Mouse (Mus musculus): Measurements from ENCODE around the gene Slc12a8. TPM values are rescaled to one million over a fixed set of nuclear protein-coding genes. Genes with fewer than 3 reads are reported as not detected.

Slc12a8 gene
- polyA plus RNA-seq, 1 experiment from 2014 or later = 0.14 TPM

- WGBS (ENCODE audit: insufficient replicate concordance) = 53% methylated on average over 13 of the region's 13 CpGs
- no peaks in the 10 kb centered on the region for H3K27me3 ChIP-seq (ENCODE audit: control insufficient read depth, insufficient read depth, low read depth, low read length)
- H3K9ac ChIP-seq (ENCODE audit: low read depth, low read length) = peak overlapping the region; percentile 76; the same call in 1 of the 2 replicates
- H3K36me3 ChIP-seq (ENCODE audit: control insufficient read depth, insufficient read depth) = no peaks in the 10 kb centered on the region
- H3K4me2 ChIP-seq (ENCODE audit: low read depth, low read length) = peak overlapping the region; percentile 84
- H3K9me3 ChIP-seq (replicated peaks; ENCODE audit: control insufficient read depth, low read length) = no peaks in the 10 kb centered on the region
- ATAC-seq (ENCODE audit: low read depth) = peak; percentile 2; the same call in 1 of the 2 replicates
- H3K27ac ChIP-seq (ENCODE audit: low read length) = no peak overlapping the region
- peaks cover 25% of the 10 kb centered on the region for H3K4me1 ChIP-seq (ENCODE audit: control insufficient read depth, low read depth, low read length)
- H3K4me3 ChIP-seq (ENCODE audit: low read depth, low read length) = peak overlapping the region; percentile 72
These were observed 166.4 kb downstream of the Slc12a8 start for GRCm38 (mm10) chr16:33683206-33684161.

DNA sequence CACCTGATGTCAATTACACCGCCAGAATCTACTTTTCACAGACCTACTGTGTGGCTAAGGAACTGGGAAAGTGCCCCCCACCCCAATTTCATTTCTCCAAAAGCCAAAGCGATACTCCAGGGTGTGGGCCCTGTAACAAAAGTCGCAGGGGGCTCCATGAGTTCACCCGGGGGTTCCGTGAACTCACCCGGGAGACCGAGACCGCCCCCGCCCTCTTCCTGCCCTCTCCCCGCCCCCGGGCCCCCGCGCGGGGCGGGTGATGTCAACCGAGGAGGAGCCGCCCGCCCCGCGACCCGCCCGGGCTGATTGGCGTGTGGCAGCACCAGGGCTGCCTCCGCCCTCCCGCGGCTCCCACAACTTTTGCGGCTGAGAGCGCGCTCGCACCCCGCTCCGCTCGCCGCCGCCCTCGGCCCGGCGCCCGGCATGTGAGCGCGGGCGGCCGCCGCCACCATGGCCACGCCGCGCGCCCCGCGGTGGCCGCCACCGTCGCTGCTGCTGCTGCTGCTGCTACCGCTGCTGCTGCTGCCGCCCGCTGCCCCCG is 167.1 kb downstream of the Slc12a8 start, which contains the start of gene Heg1:
TSS of gene Heg1 (plus strand) at position 209 of the 541 bp plus-strand sequence.
- H3K36me3 ChIP-seq (ENCODE audit: control insufficient read depth, insufficient read depth) = no peaks in the 10 kb centered on the region
- H3K27ac ChIP-seq (ENCODE audit: low read length) = peak within 1 kb of the TSS; percentile 65
- H3K4me2 ChIP-seq (ENCODE audit: low read depth, low read length) = peak within 1 kb of the TSS; percentile 84
- peaks cover 25% of the 10 kb centered on the region for H3K4me1 ChIP-seq (ENCODE audit: control insufficient read depth, low read depth, low read length)
- peak; percentile 88 for ATAC-seq (ENCODE audit: low read depth)
- peak within 1 kb of the TSS; percentile 76 for H3K9ac ChIP-seq (ENCODE audit: low read depth, low read length)
- WGBS (ENCODE audit: insufficient replicate concordance) = under 1% methylated on average over 33 of the region's 57 CpGs
- H3K9me3 ChIP-seq (replicated peaks; ENCODE audit: control insufficient read depth, low read length) = no peaks in the 10 kb centered on the region
- no peaks in the 10 kb centered on the region for H3K27me3 ChIP-seq (ENCODE audit: control insufficient read depth, insufficient read depth, low read depth, low read length)
- H3K4me3 ChIP-seq (ENCODE audit: low read depth, low read length) = peak within 1 kb of the TSS; percentile 72

GRCm38 (mm10) chr16:33684703-33685701 is 167.9 kb downstream of the Slc12a8 start:
- no peaks in the 10 kb centered on the region for H3K36me3 ChIP-seq (ENCODE audit: control insufficient read depth, insufficient read depth)
- peak overlapping the region; percentile 72 for H3K4me3 ChIP-seq (ENCODE audit: low read depth, low read length)
- peak overlapping the region; percentile 84 for H3K4me2 ChIP-seq (ENCODE audit: low read depth, low read length)
- peak; percentile 25; the same call in 1 of the 2 replicates for ATAC-seq (ENCODE audit: low read depth)
- H3K27me3 ChIP-seq (ENCODE audit: control insufficient read depth, insufficient read depth, low read depth, low read length) = no peaks in the 10 kb centered on the region
- peak overlapping the region; percentile 76 for H3K9ac ChIP-seq (ENCODE audit: low read depth, low read length)
- H3K27ac ChIP-seq (ENCODE audit: low read length) = peak overlapping the region; percentile 65
- H3K4me1 ChIP-seq (ENCODE audit: control insufficient read depth, low read depth, low read length) = peaks cover 25% of the 10 kb centered on the region
- H3K9me3 ChIP-seq (replicated peaks; ENCODE audit: control insufficient read depth, low read length) = no peaks in the 10 kb centered on the region
- 1% methylated on average over 41 of the region's 46 CpGs for WGBS (ENCODE audit: insufficient replicate concordance)

GRCm38 (mm10) chr16:33686056-33686455 is 168.9 kb downstream of the Slc12a8 start:
- H3K36me3 ChIP-seq (ENCODE audit: control insufficient read depth, insufficient read depth) = no peaks in the 10 kb centered on the region
- no peak overlapping the region; the same call in 1 of the 2 replicates for H3K4me3 ChIP-seq (ENCODE audit: low read depth, low read length)
- H3K9me3 ChIP-seq (replicated peaks; ENCODE audit: control insufficient read depth, low read length) = no peaks in the 10 kb centered on the region
- no peaks in the 10 kb centered on the region for H3K27me3 ChIP-seq (ENCODE audit: control insufficient read depth, insufficient read depth, low read depth, low read length)
- ATAC-seq (ENCODE audit: low read depth) = no peak
- H3K27ac ChIP-seq (ENCODE audit: low read length) = no peak overlapping the region
- peak overlapping the region; percentile 84 for H3K4me2 ChIP-seq (ENCODE audit: low read depth, low read length)
- WGBS (ENCODE audit: insufficient replicate concordance) = 53% methylated on average over 1 of the region's 1 CpGs
- peaks cover 33% of the 10 kb centered on the region for H3K4me1 ChIP-seq (ENCODE audit: control insufficient read depth, low read depth, low read length)
- H3K9ac ChIP-seq (ENCODE audit: low read depth, low read length) = no peak overlapping the region

DNA sequence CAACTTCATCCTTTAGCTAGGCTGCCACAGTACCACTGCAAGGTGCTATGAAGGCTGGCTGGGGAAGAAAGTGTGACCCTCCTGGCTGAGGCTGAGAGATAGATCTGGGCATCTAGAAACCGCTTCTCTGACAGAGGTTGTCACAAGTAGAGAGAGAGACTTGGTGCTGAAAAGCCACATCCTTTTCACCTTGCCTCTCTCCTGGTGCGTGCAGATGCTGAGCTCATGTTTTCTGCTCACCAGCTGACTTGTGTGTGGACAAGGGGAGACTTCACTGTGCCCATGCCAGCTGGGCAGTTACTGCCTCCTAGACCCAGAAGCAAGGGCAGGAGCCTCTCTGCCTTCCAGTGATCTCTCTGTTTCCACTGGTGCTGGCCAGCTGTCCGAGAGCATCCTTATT is 170.6 kb downstream of the Slc12a8 start:
- H3K27ac ChIP-seq (ENCODE audit: low read length) = no peak overlapping the region; the same call in 1 of the 2 replicates
- H3K4me2 ChIP-seq (ENCODE audit: low read depth, low read length) = peak overlapping the region; percentile 45; the same call in 1 of the 2 replicates
- H3K9ac ChIP-seq (ENCODE audit: low read depth, low read length) = no peak overlapping the region
- H3K36me3 ChIP-seq (ENCODE audit: control insufficient read depth, insufficient read depth) = no peaks in the 10 kb centered on the region
- peak overlapping the region; percentile 7; the same call in 1 of the 2 replicates for H3K4me3 ChIP-seq (ENCODE audit: low read depth, low read length)
- ATAC-seq (ENCODE audit: low read depth) = no peak
- no peaks in the 10 kb centered on the region for H3K27me3 ChIP-seq (ENCODE audit: control insufficient read depth, insufficient read depth, low read depth, low read length)
- no peaks in the 10 kb centered on the region for H3K9me3 ChIP-seq (replicated peaks; ENCODE audit: control insufficient read depth, low read length)
- H3K4me1 ChIP-seq (ENCODE audit: control insufficient read depth, low read depth, low read length) = peaks cover 33% of the 10 kb centered on the region
- WGBS (ENCODE audit: insufficient replicate concordance) = 52% methylated on average over 3 of the region's 3 CpGs

- Histone ChIP-seq H3K4me1 (ENCODE audit: control insufficient read depth, low read depth, low read length) (peaks cover 22% of the 10 kb centered on the region), H3K9ac (ENCODE audit: low read depth, low read length) (no peak overlapping the region), H3K4me2 (ENCODE audit: low read depth, low read length) (no peak overlapping the region), H3K36me3 (ENCODE audit: control insufficient read depth, insufficient read depth) (no peaks in the 10 kb centered on the region), H3K4me3 (ENCODE audit: low read depth, low read length) (no peak overlapping the region), H3K27me3 (ENCODE audit: control insufficient read depth, insufficient read depth, low read depth, low read length) (no peaks in the 10 kb centered on the region), H3K27ac (ENCODE audit: low read length) (no peak overlapping the region), H3K9me3 (replicated peaks; ENCODE audit: control insufficient read depth, low read length) (no peaks in the 10 kb centered on the region)
- 43% methylated on average over 6 of the region's 6 CpGs for WGBS (ENCODE audit: insufficient replicate concordance)
- ATAC-seq (ENCODE audit: low read depth) = 0 out of 2 replicates have a peak, but pooled peaks have one; percentile 22
These were observed 174.0 kb downstream of the Slc12a8 start for GRCm38 (mm10) chr16:33690975-33691747.

DNA sequence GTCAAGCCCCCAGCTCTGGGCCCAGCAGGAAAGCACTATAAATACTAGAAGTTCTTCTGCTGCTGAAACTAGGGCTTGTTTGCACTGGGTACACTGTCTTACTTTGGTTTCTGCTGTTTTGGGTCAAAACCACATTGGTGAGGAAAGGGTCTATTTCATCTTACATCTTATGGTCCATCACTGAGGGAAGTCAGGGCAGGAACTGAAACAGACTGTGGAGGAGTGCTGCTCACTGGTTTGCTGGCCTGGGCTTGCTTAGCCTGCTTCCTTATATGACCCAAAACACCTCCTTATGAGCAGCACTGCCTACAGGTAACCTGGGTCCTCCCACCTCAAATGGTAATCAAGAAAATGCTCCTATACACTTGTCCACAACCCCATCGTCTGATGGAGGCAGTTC is 176.4 kb downstream of the Slc12a8 start:
- 59% methylated on average over 1 of the region's 1 CpGs for WGBS (ENCODE audit: insufficient replicate concordance)
- H3K36me3 ChIP-seq (ENCODE audit: control insufficient read depth, insufficient read depth) = no peaks in the 10 kb centered on the region
- no peaks in the 10 kb centered on the region for H3K27me3 ChIP-seq (ENCODE audit: control insufficient read depth, insufficient read depth, low read depth, low read length)
- no peak overlapping the region for H3K4me3 ChIP-seq (ENCODE audit: low read depth, low read length)
- peaks cover 16% of the 10 kb centered on the region for H3K4me1 ChIP-seq (ENCODE audit: control insufficient read depth, low read depth, low read length)
- no peak overlapping the region for H3K27ac ChIP-seq (ENCODE audit: low read length)
- no peak for ATAC-seq (ENCODE audit: low read depth)
- H3K9me3 ChIP-seq (replicated peaks; ENCODE audit: control insufficient read depth, low read length) = no peaks in the 10 kb centered on the region
- H3K9ac ChIP-seq (ENCODE audit: low read depth, low read length) = no peak overlapping the region
- H3K4me2 ChIP-seq (ENCODE audit: low read depth, low read length) = no peak overlapping the region

Data from liver, embryonic 16.5 days (tissue).